Mouse (Mus musculus) intestine, embryonic 16.5 days (tissue): ENCODE data around the gene Nde1. TPM values are rescaled to one million over a fixed set of nuclear protein-coding genes. Genes with fewer than 3 reads are reported as not detected.

Experiments
- ATAC-seq: fragments of 200-750 bp; cut with Nextera tagmentation; 2 replicates; pipeline ENCODE4 v1.8.0; 2017; ENCODE audit warnings: moderate TSS enrichment, moderate library complexity
- H3K27ac ChIP-seq: fragments of 300-500 bp; sonication (generic); 2 replicates; pipeline ENCODE4 v1.5.1; 2014; ENCODE audit warnings: mild to moderate bottlenecking, low read length
- H3K27me3 ChIP-seq: fragments of 300-500 bp; sonication (generic); replicated peaks from 2 replicates; pipeline ENCODE4 v1.6.1; 2014; ENCODE audit warnings: low read length, control low read depth, mixed read lengths; ENCODE audit not compliant: control insufficient read depth, insufficient read depth
- H3K36me3 ChIP-seq: fragments of 300-500 bp; sonication (generic); 2 replicates; pipeline ENCODE4 v1.6.1; 2014; ENCODE audit warnings: low read length, control low read depth; ENCODE audit not compliant: control insufficient read depth, insufficient read depth
- H3K4me1 ChIP-seq: fragments of 300-500 bp; sonication (generic); 2 replicates; pipeline ENCODE4 v1.6.1; 2014; ENCODE audit warnings: low read length, control low read depth, mixed read lengths; ENCODE audit not compliant: control insufficient read depth, insufficient read depth
- H3K4me2 ChIP-seq: fragments of 300-500 bp; sonication (generic); 2 replicates; pipeline ENCODE4 v1.6.1; 2014; ENCODE audit warnings: low read depth, low read length, control low read depth
- H3K4me3 ChIP-seq: fragments of 300-500 bp; sonication (generic); 2 replicates; pipeline ENCODE4 v1.5.1; 2014; ENCODE audit warnings: mild to moderate bottlenecking, low read length
- H3K9ac ChIP-seq: fragments of 300-500 bp; sonication (generic); 2 replicates; pipeline ENCODE4 v1.6.1; 2014; ENCODE audit warnings: low read depth, low read length
- H3K9me3 ChIP-seq: fragments of 300-500 bp; sonication (generic); 2 replicates; pipeline ENCODE4 v1.6.1; 2016; ENCODE audit warnings: low read length, control low read depth; ENCODE audit not compliant: control insufficient read depth
- WGBS: fragments of 180-500 bp; shearing (Covaris S2); extraction: QIAGEN DNeasy Blood & Tissue Kit; methylation state at CpG from one replicate; pipeline ENCODE4 v1.1.7; 2014; 5-methylcytosine and 5-hydroxymethylcytosine counted together
- polyA plus RNA-seq: library from polyadenylated mRNA; unstranded; fragments of >200 nt; fragmentation: Nextera tagmentation; extraction: Ambion mirVana; gene quantifications from 2 replicates; pipeline ENCODE4 v1.2.1, GENCODE M21; 2015

Gene Nde1
- polyA plus RNA-seq, 1 experiment from 2014 or later, result 65.8 TPM

DNA sequence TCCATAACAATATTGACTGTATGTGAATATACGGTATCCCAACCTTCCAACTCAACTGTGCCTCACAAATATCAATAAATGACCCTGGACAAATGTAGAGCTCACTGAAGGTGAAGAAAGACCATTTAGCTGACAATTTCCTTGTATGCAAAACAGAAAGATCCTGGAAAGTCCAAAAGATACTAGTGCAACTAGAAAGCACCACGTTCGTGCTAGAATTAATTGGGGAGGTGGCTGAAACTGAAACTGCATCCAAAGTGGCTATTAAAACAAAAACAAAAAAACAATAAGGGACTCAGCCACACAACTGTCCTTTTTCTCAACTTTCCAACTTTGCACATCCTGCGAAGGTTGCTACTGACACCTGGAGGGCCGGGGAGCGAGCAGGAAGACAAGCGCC is 4.5 kb upstream of the Nde1 start:
- H3K36me3 ChIP-seq, result no peaks in the 10 kb centered on the region
- peaks cover 11% of the 10 kb centered on the region for H3K4me1 ChIP-seq
- no peaks in the 10 kb centered on the region for H3K9me3 ChIP-seq
- H3K9ac ChIP-seq, result peak overlapping the region; percentile 72
- peak overlapping the region; percentile 66 for H3K4me2 ChIP-seq
- H3K4me3 ChIP-seq, result peak overlapping the region; percentile 59
- WGBS, result 7% methylated on average over 7 of the region's 7 CpGs
- no peaks in the 10 kb centered on the region for H3K27me3 ChIP-seq
- peak overlapping the region; percentile 76 for H3K27ac ChIP-seq
- no peak for ATAC-seq

DNA sequence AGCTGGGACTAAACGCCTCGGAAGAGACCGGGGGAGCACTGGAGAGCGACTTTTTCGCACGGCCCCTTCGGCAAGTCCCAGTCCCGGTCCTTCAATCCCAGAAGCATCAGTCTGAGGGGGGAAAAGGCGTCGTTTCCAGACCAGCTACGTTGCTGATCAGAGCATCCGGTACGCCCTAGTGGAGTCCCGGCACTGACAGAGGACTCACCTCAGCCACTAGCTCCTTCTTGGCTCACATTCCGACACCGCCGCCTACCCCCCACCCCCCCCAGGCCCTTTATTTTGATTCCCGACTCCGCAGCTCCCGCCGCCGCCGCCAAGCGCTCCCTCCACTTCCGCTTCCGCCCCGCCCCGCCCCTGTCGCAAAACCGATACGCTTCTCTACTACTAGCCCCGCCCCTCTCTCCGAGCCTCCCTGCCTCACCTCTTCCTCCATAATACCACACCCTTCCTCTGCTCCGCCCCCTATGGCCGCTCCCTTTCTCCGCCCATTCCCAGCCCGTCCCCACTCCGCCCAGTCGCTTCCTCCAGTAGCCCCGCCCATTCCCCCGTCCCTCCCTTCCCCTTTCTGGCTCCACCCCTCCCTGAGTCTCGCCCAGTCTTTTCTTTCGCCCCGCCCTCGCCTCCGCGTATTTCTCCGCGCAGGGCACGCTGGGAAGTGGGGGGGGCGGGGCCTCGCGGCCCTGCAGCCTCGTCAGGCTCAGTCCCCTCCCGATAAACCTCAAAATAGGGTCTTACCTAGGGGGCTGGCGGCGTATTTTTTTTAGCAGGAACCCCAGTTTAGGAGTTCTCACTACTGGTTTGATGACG is 3.9 kb upstream of the Nde1 start:
- WGBS, result 2% methylated on average over 56 of the region's 58 CpGs
- peak overlapping the region; percentile 59 for H3K4me3 ChIP-seq
- peaks cover 15% of the 10 kb centered on the region for H3K4me1 ChIP-seq
- no peaks in the 10 kb centered on the region for H3K27me3 ChIP-seq
- H3K27ac ChIP-seq, result peak overlapping the region; percentile 98
- ATAC-seq, result peak; percentile 87
- H3K9ac ChIP-seq, result peak overlapping the region; percentile 80
- no peaks in the 10 kb centered on the region for H3K36me3 ChIP-seq
- H3K4me2 ChIP-seq, result peak overlapping the region; percentile 69
- no peaks in the 10 kb centered on the region for H3K9me3 ChIP-seq

DNA sequence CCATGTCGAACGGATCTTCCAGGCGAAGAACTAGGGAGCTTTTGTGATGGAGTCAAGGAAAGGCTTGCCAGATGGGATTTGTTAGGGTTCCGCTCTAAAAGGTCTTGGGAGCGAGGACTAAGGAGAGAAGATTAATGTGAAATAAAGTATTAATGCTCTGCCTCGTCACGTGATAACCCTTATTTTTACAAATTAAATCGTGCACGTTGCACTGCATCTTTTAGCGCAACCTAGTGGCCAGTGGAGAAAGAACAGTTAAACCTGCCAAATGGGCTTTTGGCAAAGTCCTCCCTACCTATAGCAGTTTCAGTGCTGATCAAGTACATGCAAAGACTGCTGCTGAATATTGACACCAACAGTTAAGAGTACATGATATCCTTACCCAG is 3.3 kb upstream of the Nde1 start:
- peaks cover 15% of the 10 kb centered on the region for H3K4me1 ChIP-seq
- H3K4me2 ChIP-seq, result peak overlapping the region; percentile 69
- WGBS, result under 1% methylated on average over 10 of the region's 10 CpGs
- no peaks in the 10 kb centered on the region for H3K9me3 ChIP-seq
- H3K9ac ChIP-seq, result peak overlapping the region; percentile 80
- H3K36me3 ChIP-seq, result no peaks in the 10 kb centered on the region
- peak overlapping the region; percentile 59 for H3K4me3 ChIP-seq
- no peaks in the 10 kb centered on the region for H3K27me3 ChIP-seq
- H3K27ac ChIP-seq, result peak overlapping the region; percentile 98
- ATAC-seq, result peak; percentile 15; the same call in 1 of the 2 replicates

DNA sequence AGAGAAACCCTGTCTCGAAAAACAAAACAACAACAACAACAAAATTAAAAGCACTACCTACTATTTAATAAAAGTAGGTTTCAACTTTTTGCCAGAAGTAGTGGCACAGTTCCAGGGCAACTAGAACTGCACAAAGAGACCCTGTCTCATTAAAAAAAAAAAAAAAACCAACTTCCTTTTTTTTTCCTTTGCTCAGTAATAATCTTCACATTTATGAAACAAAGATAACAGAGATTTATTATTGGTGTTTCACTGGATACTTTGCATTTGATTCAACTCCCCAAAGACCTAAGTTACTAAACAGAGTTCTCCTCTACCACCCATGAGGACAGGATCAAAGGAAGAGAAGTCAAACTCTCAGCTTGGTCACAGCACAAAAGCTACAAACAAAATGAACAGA is 2.1 kb upstream of the Nde1 start:
- no peaks in the 10 kb centered on the region for H3K27me3 ChIP-seq
- 90% methylated on average over 1 of the region's 1 CpGs for WGBS
- ATAC-seq, result no peak

DNA sequence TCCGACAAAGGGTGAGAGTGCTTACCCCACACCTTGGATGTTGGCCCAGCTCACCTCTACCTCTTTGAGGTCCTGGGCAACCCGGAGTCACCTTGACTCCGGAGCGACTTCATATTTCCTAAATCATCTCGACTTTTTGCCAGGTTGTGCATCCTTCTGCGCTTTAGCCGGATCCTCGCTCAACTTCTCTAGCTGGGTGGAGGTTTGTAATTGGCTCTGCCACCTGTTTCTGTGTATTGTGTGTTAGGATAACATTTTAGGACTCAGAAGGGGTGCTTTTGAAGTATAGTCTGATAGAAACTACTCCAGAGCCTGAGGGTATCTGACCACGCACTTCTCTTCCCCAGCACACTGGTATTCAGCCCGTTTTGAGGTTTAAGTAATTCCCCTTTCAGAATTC is 656 bp downstream of the Nde1 start:
- peak overlapping the region; percentile 88 for H3K9ac ChIP-seq
- peaks cover 4% of the 10 kb centered on the region; the same call in 1 of the 2 replicates for H3K4me1 ChIP-seq
- no peaks in the 10 kb centered on the region for H3K27me3 ChIP-seq
- H3K27ac ChIP-seq, result peak overlapping the region; percentile 75; the same call in 1 of the 2 replicates
- ATAC-seq, result no peak
- H3K4me3 ChIP-seq, result peak overlapping the region; percentile 73
- no peaks in the 10 kb centered on the region for H3K9me3 ChIP-seq
- H3K4me2 ChIP-seq, result peak overlapping the region; percentile 72
- no peaks in the 10 kb centered on the region for H3K36me3 ChIP-seq
- 2% methylated on average over 10 of the region's 10 CpGs for WGBS

More for the DNA sequence above, 2.1 kb upstream of the Nde1 start:
- no peaks in the 10 kb centered on the region for H3K36me3 ChIP-seq
- H3K9me3 ChIP-seq, result no peaks in the 10 kb centered on the region
- no peak overlapping the region for H3K4me2 ChIP-seq
- no peak overlapping the region for H3K27ac ChIP-seq
- H3K9ac ChIP-seq, result no peak overlapping the region
- peaks cover 15% of the 10 kb centered on the region for H3K4me1 ChIP-seq
- no peak overlapping the region for H3K4me3 ChIP-seq

DNA sequence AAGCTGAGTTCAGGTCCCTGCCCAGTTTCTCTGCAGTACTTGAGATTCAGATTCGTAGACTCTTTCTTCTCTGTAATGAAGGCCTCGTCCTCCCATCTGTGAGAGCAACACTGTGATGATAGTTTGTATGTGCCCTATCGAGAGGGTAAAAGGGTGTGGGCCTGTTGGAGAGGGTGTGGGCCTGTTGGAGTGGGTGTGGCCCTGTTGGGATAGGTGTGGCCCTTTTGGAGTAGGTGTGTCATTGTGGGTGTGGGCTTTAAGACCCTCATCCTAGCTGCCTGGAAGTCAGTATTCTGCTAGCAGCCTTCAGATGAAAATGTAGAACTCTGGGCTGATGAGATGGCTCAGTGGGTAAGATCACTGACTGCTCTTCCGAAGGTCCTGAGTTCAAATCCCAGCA is 3.4 kb downstream of the Nde1 start:
- H3K27ac ChIP-seq, result no peak overlapping the region
- ATAC-seq, result no peak
- peaks cover 9% of the 10 kb centered on the region; the same call in 1 of the 2 replicates for H3K36me3 ChIP-seq
- H3K4me2 ChIP-seq, result no peak overlapping the region
- H3K4me1 ChIP-seq, result peaks cover 4% of the 10 kb centered on the region; the same call in 1 of the 2 replicates
- no peaks in the 10 kb centered on the region for H3K27me3 ChIP-seq
- H3K9ac ChIP-seq, result no peak overlapping the region
- H3K4me3 ChIP-seq, result no peak overlapping the region
- no peaks in the 10 kb centered on the region for H3K9me3 ChIP-seq
- WGBS, result 83% methylated on average over 4 of the region's 4 CpGs

DNA sequence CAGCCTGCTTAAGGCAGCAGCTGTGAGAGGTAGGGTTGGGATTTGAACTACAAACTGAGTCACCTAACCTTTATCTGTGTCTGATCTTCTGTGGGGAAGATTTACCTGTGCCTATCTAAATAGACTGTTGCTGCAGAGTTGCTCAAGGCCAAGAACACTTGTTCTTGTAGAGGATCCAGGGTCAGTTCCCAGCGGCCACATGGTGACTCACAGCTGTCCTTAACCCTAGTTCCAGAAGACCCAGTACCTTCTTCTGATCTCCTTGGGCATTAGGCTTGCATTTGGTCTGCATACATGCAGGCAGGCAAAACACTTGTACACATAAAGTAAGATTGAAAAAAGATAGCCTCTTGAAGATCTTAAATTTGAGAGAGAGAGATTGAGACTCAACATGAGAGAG is 6.6 kb downstream of the Nde1 start:
- Histone ChIP-seq H3K27ac (no peak overlapping the region), H3K4me1 (no peaks in the 10 kb centered on the region), H3K27me3 (no peaks in the 10 kb centered on the region), H3K36me3 (peaks cover 16% of the 10 kb centered on the region), H3K4me3 (no peak overlapping the region), H3K9ac (no peak overlapping the region), H3K9me3 (no peaks in the 10 kb centered on the region), H3K4me2 (no peak overlapping the region)
- 94% methylated on average over 1 of the region's 1 CpGs for WGBS
- ATAC-seq, result no peak

DNA sequence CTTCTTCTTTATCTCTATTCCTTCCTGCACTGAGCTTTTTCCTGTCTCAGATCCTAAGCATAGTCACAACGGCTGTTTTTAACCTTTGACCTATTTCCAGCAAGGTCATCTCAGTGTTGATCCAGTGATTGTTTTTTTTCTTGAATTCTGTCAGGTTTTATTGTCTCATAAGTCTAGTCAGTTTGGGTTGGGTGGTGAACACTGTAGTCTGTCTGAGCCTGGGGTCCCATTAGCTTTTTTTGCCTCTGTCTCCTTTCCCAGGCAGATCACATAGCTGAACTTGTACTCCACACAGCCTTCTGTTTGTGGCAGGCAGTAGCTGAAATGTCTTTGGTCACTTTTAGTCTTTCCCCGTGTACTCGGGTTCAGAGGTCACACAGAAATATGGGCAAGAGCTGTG is 15.0 kb downstream of the Nde1 start:
- no peak overlapping the region for H3K27ac ChIP-seq
- no peak overlapping the region for H3K9ac ChIP-seq
- H3K4me3 ChIP-seq, result no peak overlapping the region
- WGBS, result 47% methylated on average over 3 of the region's 3 CpGs
- H3K9me3 ChIP-seq, result no peaks in the 10 kb centered on the region
- H3K36me3 ChIP-seq, result peaks cover 32% of the 10 kb centered on the region
- no peak for ATAC-seq
- H3K4me1 ChIP-seq, result no peaks in the 10 kb centered on the region
- H3K27me3 ChIP-seq, result no peaks in the 10 kb centered on the region
- H3K4me2 ChIP-seq, result no peak overlapping the region

DNA sequence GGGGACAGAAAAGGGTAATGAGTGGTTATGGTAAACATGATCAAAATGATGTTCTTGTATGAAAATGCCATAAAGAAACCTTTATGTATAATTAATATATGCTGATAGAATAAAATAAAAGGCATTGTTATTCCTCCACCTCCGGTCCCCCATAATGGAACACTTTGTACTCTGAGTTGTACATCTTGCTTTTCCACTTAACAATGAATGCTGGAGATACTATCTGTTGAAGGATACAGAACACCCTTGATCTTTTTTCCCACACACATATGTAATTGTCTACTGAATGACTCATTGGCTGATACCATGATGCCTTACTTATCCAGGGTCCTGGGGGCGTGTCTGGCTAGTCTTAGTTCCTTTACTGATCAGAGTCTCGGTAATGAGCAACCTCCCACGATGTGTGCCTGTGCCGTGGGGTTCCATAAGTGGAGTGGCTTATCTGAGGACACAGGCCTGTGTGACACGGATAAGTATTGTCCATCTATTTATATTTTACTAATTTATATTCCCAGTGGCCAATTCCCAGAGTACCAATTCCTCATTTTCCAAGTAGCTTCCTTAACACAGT is 17.2 kb downstream of the Nde1 start:
- H3K36me3 ChIP-seq, result peaks cover 28% of the 10 kb centered on the region
- no peak overlapping the region for H3K4me2 ChIP-seq
- H3K9me3 ChIP-seq, result no peaks in the 10 kb centered on the region
- no peak overlapping the region for H3K27ac ChIP-seq
- no peaks in the 10 kb centered on the region for H3K4me1 ChIP-seq
- no peak overlapping the region for H3K9ac ChIP-seq
- ATAC-seq, result no peak
- WGBS, result 80% methylated on average over 6 of the region's 6 CpGs
- no peak overlapping the region for H3K4me3 ChIP-seq
- H3K27me3 ChIP-seq, result no peaks in the 10 kb centered on the region
